Comparison of ENCODE assay signal across 22 mouse cellular contexts in the genomic region with DNA sequence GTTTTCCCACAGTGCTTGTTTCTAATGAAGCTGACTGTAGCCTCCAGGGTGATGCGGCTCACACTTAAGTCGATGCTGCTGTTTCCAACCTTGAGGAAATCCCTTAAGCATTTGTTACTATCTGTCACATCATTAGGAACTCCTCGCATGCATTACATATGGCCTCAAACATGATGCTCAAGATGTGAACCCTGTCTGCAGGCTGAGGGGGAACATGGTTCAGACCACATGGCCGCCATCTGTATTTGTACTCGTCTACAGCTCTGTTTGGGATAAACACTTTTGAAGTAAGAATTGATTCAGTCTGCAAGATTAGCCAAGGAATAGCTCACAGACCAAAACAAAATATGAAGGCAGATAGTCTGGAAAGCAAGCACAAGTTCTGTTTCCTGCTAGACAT. TPM values are rescaled to one million over a fixed set of nuclear protein-coding genes. Genes with fewer than 3 reads are reported as not detected.
DNase-seq lines count a peak whose midpoint lies in the region; ATAC-seq and TF ChIP-seq lines count a peak whose summit lies in the region.
"Had no signal": no experiment of that assay in that cellular context is flagged by ENCODE, and none has a peak within 500 bp of the region (broad histone marks: within the 10 kb centered on the region; RNA-seq: fewer than 3 reads in every experiment).

No protein-coding gene starts in this region.

- peaks cover 77% of the 10 kb centered on the region for H3K36me3 ChIP-seq in embryonic facial prominence, embryonic 14.5 days (ENCODE audit: control insufficient read depth, insufficient read depth, low read length)
- peaks cover 98% of the 10 kb centered on the region for H3K36me3 ChIP-seq in embryonic facial prominence, embryonic 10.5 days (replicated peaks)
- H3K36me3 ChIP-seq in forebrain, postnatal 0 days (ENCODE audit: insufficient read depth), result peaks cover 36% of the 10 kb centered on the region
- H3K36me3 ChIP-seq in forebrain, embryonic 10.5 days (replicated peaks), result peaks cover 96% of the 10 kb centered on the region

- peak; percentile 55 for DNase-seq in embryonic facial prominence, embryonic 14.5 days (ENCODE audit: low spot score)
- DNase-seq in embryonic facial prominence, embryonic 10.5 days (ENCODE audit: low spot score), result no peak
- peak; percentile 35 for DNase-seq in forebrain, postnatal 0 days
- no peak for DNase-seq in forebrain, embryonic 10.5 days (ENCODE audit: extremely low spot score, low spot score)
- DNase-seq in layer of hippocampus, adult 9-11 months, result peak; percentile 19
- no peak for DNase-seq in layer of hippocampus, postnatal 25 days (ENCODE audit: extremely low spot score in 1 of 2, low spot score in 1 of 2)
- peak; percentile 52 for DNase-seq in brain, embryonic 14.5 days (ENCODE audit: low read depth)
- DNase-seq: adrenal gland, adult 8-10 months; adrenal gland, postnatal 36 days; B cell, adult 2 months; cerebellum, adult 11 months; cerebellum, adult 8-10 months; cerebellum, postnatal 14 days; embryo, embryonic 11 days; gastrocnemius, postnatal 10 days; heart, adult 2 months had no signal

- no peaks in the 10 kb centered on the region for H3K27me3 ChIP-seq in embryonic facial prominence, embryonic 14.5 days (replicated peaks; ENCODE audit: control insufficient read depth, insufficient read depth, low read length)
- no peaks in the 10 kb centered on the region for H3K27me3 ChIP-seq in embryonic facial prominence, embryonic 10.5 days (replicated peaks; ENCODE audit: low read depth, poor library complexity, severe bottlenecking)
- no peaks in the 10 kb centered on the region for H3K27me3 ChIP-seq in forebrain, postnatal 0 days (ENCODE audit: insufficient read depth, low read length)
- H3K27me3 ChIP-seq in forebrain, embryonic 10.5 days (ENCODE audit: poor library complexity, severe bottlenecking), result no peaks in the 10 kb centered on the region
- H3K27me3 ChIP-seq: embryonic facial prominence, embryonic 12.5 days; heart, embryonic 12.5 days had no signal

- TF ChIP-seq CTCF in forebrain, postnatal 0 days (IDR thresholded peaks at IDR 0.05; ENCODE audit: low read depth), result no peak
- TF ChIP-seq CTCF in brain, embryonic 14.5 days (IDR thresholded peaks at IDR 0.05; ENCODE audit: borderline replicate concordance, extremely low read depth, insufficient read depth, insufficient read length), result no peak

- 0 out of 2 replicates have a peak, but pooled peaks have one; percentile 41 for ATAC-seq in embryonic facial prominence, embryonic 14.5 days (ENCODE audit: low read depth)
- peak; percentile 69 for ATAC-seq in forebrain, postnatal 0 days
- ATAC-seq: CD4-positive, CD25-positive, alpha-beta regulatory T cell, adult 4 months had no signal

- H3K4me2 ChIP-seq in embryonic facial prominence, embryonic 14.5 days (ENCODE audit: low read depth, low read length), result no peak overlapping the region
- H3K4me2 ChIP-seq in forebrain, postnatal 0 days (ENCODE audit: low read depth), result no peak overlapping the region
- H3K4me2 ChIP-seq: embryonic facial prominence, embryonic 12.5 days; heart, embryonic 12.5 days; hindbrain, embryonic 14.5 days had no signal

- H3K4me1 ChIP-seq in embryonic facial prominence, embryonic 14.5 days (ENCODE audit: control insufficient read depth, insufficient read depth, low read length), result no peaks in the 10 kb centered on the region
- no peaks in the 10 kb centered on the region for H3K4me1 ChIP-seq in embryonic facial prominence, embryonic 10.5 days
- no peaks in the 10 kb centered on the region for H3K4me1 ChIP-seq in forebrain, postnatal 0 days (ENCODE audit: insufficient read depth)
- H3K4me1 ChIP-seq in forebrain, embryonic 10.5 days, result peaks cover 6% of the 10 kb centered on the region
- H3K4me1 ChIP-seq: embryonic facial prominence, embryonic 12.5 days; heart, embryonic 12.5 days had no signal

- TF ChIP-seq POLR2A in brain, embryonic 14.5 days (IDR thresholded peaks at IDR 0.05; ENCODE audit: borderline replicate concordance, extremely low read depth, insufficient read depth, insufficient read length, poor library complexity, severe bottlenecking), result no peak

- WGBS in embryonic facial prominence, embryonic 14.5 days, result 73% methylated on average over 5 of the region's 5 CpGs
- 94% methylated on average over 5 of the region's 5 CpGs for WGBS in embryonic facial prominence, embryonic 10.5 days
- WGBS in forebrain, postnatal 0 days, result 74% methylated on average over 5 of the region's 5 CpGs
- 98% methylated on average over 5 of the region's 5 CpGs for WGBS in forebrain, embryonic 10.5 days

- no peak overlapping the region for H3K4me3 ChIP-seq in embryonic facial prominence, embryonic 14.5 days (ENCODE audit: low read depth, low read length)
- H3K4me3 ChIP-seq in embryonic facial prominence, embryonic 10.5 days, result no peak overlapping the region
- H3K4me3 ChIP-seq in forebrain, postnatal 0 days (ENCODE audit: low read depth, low read length), result no peak overlapping the region
- H3K4me3 ChIP-seq in forebrain, embryonic 10.5 days, result no peak overlapping the region
- H3K4me3 ChIP-seq: embryonic facial prominence, embryonic 12.5 days; heart, adult 2 months; heart, embryonic 12.5 days; hindbrain, embryonic 10.5 days had no signal

- H3K9me3 ChIP-seq in embryonic facial prominence, embryonic 14.5 days (ENCODE audit: control insufficient read depth, low read length), result no peaks in the 10 kb centered on the region
- H3K9me3 ChIP-seq in embryonic facial prominence, embryonic 10.5 days, result no peaks in the 10 kb centered on the region
- H3K9me3 ChIP-seq in forebrain, postnatal 0 days (ENCODE audit: low read length), result no peaks in the 10 kb centered on the region
- H3K9me3 ChIP-seq in forebrain, embryonic 10.5 days, result no peaks in the 10 kb centered on the region
- H3K9me3 ChIP-seq: embryonic facial prominence, embryonic 12.5 days; G1E; heart, embryonic 12.5 days; hindbrain, embryonic 10.5 days had no signal

- H3K27ac ChIP-seq in embryonic facial prominence, embryonic 14.5 days (replicated peaks; ENCODE audit: low read depth, low read length), result no peak overlapping the region
- H3K27ac ChIP-seq in embryonic facial prominence, embryonic 10.5 days (replicated peaks), result no peak overlapping the region
- H3K27ac ChIP-seq in forebrain, postnatal 0 days (ENCODE audit: low read depth, low read length), result no peak overlapping the region
- H3K27ac ChIP-seq in forebrain, embryonic 10.5 days, result no peak overlapping the region
- H3K27ac ChIP-seq: embryonic facial prominence, embryonic 12.5 days; heart, adult 2 months; hindbrain, embryonic 10.5 days; hindbrain, embryonic 14.5 days had no signal

- no peak overlapping the region for H3K9ac ChIP-seq in embryonic facial prominence, embryonic 14.5 days (ENCODE audit: low read depth, low read length)
- no peak overlapping the region for H3K9ac ChIP-seq in forebrain, postnatal 0 days
- H3K9ac ChIP-seq: embryonic facial prominence, embryonic 12.5 days; heart, embryonic 12.5 days; hindbrain, embryonic 14.5 days had no signal

RNA-seq across cellular contexts. Expression of a gene that starts 14.9 kb away (rescaled TPM):
- 284 and 311 TPM in 2 replicates for polyA plus RNA-seq in embryonic facial prominence, embryonic 14.5 days (2014; fragmentation: Nextera tagmentation; extraction: Ambion mirVana)
- polyA plus RNA-seq in embryonic facial prominence, embryonic 10.5 days (2016; fragmentation: Nextera tagmentation; extraction: Ambion mirVana), result 291 and 299 TPM in 2 replicates
- total RNA-seq in forebrain, postnatal 0 days (2014; rRNA removed), result 26.4 and 27.6 TPM in 2 replicates
- polyA plus RNA-seq in forebrain, postnatal 0 days (2015; fragmentation: Nextera tagmentation; extraction: Ambion mirVana), result 134 and 155 TPM in 2 replicates
- 297 and 298 TPM in 2 replicates for polyA plus RNA-seq in forebrain, embryonic 10.5 days (2016; fragmentation: Nextera tagmentation; extraction: Ambion mirVana)
- total RNA-seq in layer of hippocampus, postnatal 25 days (2021), result 10 to 100 TPM; 37.3 to 57.3 TPM
- 65.8 and 67.8 TPM in 2 replicates for polyA plus RNA-seq in brain, embryonic 14.5 days (2012; rRNA removed)

Comparison
In these comparisons a context has a peak if more than half of its experiments do, and no peak if none do; other contexts are left out.
1. DNase-seq: peak in embryonic facial prominence, embryonic 14.5 days (single experiment), forebrain, postnatal 0 days (single experiment), layer of hippocampus, adult 9-11 months (single experiment) and brain, embryonic 14.5 days (single experiment); none in embryonic facial prominence, embryonic 10.5 days (single experiment), forebrain, embryonic 10.5 days (single experiment) and layer of hippocampus, postnatal 25 days (0 of 2).